Mouse (Mus musculus): Measurements from ENCODE around the gene Dus4l.
A peak's percentile ranks its signal among the peaks of the same experiment; 100 is the strongest.
"Not testable (repeated sequence)": the region's sequence is repeated elsewhere in the genome, so short reads cannot be mapped to it uniquely, and the experiment has no call there.

The Dus4l gene

GRCm38 (mm10) chr12:31654197-31654964 lies at the start of gene Dus4l, which contains the start of gene Cog5:
Gene Dus4l (minus strand): TSS chr12:31654826.
Gene Cog5 (plus strand): TSS chr12:31654869.
- DNase-seq = peak; percentile 99

DNA sequence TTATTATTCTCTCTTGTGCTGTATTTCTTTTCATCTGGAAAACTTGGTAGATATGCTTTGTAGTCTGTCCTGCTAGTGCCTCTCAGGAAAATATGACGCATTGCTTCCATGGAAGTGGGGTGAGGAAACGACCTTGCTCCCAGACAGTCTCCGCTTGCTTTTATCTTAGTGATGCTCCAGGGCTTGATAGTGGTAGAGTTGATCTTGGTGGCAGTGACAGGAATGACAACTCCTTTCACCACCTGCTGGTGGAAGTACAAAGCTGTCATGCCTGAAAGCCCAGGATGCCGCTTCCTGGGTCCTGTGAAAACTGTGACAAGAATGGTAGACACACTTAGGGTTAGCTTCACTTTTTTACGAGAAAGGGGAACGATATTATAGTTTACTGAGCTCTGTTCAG lies 49.3 kb upstream of the Dus4l start:
- DNase-seq = no peak

DNA sequence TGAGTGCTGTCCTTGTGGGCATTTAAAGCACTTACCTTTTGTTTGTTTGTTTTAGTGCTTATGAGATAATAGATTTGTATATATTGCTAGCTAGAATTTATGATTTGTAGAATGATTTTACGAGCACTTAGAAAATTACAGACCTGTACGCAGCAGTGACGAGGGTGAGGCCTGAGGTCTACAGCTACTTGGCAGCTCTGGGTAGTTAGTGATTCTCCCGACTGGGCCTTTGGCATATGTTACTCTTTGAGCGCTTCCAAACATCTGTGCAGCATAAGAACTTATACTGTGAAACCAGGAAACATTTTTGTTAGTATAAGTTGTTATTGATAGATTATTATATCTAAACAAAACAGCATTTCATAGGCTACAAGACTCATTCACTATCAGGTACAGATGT lies 46.8 kb upstream of the Dus4l start:
- no peak for DNase-seq

GRCm38 (mm10) chr12:31700623-31701347 lies 46.2 kb upstream of the Dus4l start:
- no peak for DNase-seq

DNA sequence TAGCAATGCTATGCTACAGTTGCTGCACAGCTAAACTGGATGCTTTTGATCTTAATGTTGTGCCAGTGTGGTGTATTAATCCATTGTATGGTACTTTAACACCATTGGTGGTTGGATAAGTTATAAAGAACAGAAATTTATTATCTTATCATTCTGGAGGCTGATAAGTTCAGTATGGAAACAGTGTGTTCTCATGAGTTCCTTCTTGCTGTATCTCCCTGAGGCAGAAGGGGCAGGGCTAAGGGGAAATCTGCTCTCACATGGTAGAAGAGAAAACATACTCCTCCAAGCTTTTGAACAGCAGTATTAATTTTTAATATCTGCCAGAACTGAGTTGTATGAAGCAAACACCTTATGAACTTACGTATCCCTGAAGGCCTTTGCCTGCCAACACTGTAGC lies 38.7 kb upstream of the Dus4l start:
- no peak for DNase-seq

- no peak for DNase-seq
Observed at GRCm38 (mm10) chr12:31686679-31687078, 32.1 kb upstream of the Dus4l start.

- no peak for DNase-seq
Observed at GRCm38 (mm10) chr12:31667187-31667586, 12.6 kb upstream of the Dus4l start.

GRCm38 (mm10) chr12:31665999-31666398 lies 11.4 kb upstream of the Dus4l start:
- DNase-seq = no peak

GRCm38 (mm10) chr12:31656841-31657240 lies 2.2 kb upstream of the Dus4l start:
- no peak for DNase-seq

- no peak for DNase-seq
Observed at GRCm38 (mm10) chr12:31654965-31655477, 395 bp upstream of the Dus4l start.

DNA sequence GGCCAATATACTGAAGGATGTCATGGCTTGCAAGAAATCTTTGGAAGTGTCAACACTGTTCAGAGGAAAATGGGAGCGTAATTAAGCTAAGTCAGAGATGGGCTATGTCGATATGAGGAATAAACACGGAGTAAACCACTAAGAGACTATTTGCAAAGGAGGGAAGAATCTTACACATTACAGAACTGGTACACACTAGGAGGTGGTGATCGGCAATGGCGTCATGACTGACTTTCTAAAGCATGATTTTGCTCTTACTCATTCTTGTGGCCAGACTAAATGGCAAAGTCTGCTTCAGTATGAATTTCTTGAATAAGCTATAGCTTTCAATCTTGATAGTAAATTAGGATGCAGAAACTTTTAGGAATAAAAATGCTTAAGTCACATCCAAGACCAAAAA lies 1.0 kb downstream of the Dus4l start:
- no peak for DNase-seq

GRCm38 (mm10) chr12:31635240-31635607 lies 19.4 kb downstream of the Dus4l start:
- no peak for DNase-seq

- peak; percentile 78 for DNase-seq
Observed at GRCm38 (mm10) chr12:31634343-31635239, 20.0 kb downstream of the Dus4l start, which contains the start of gene Bcap29. Gene Bcap29 (minus strand): TSS chr12:31634658.

- peak; percentile 33 for DNase-seq
Observed at GRCm38 (mm10) chr12:31633970-31634342, 20.7 kb downstream of the Dus4l start.

- not testable (repeated sequence) for DNase-seq
Observed at GRCm38 (mm10) chr12:31628396-31628795, 26.2 kb downstream of the Dus4l start.

DNA sequence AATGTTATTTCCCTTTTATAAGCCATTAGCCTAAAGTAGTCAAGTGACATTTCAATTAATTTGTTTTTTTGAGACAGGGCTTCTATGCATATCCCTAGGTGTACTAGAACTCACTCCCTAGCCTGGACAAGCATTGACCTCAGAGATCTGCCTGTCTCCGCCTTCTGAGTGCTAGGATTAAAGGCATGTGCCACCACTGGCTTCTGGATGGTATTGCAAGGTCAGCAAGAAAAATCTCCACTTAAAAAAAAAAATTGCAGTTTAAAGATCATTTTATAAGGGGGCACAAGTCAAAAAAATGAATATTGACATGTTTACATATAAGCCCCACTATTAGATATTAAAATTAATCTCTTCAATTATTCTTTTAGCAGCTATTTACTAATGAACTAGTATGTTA lies 29.6 kb downstream of the Dus4l start:
- no peak for DNase-seq

GRCm38 (mm10) chr12:31620106-31620505 lies 34.5 kb downstream of the Dus4l start:
- no peak for DNase-seq

DNA sequence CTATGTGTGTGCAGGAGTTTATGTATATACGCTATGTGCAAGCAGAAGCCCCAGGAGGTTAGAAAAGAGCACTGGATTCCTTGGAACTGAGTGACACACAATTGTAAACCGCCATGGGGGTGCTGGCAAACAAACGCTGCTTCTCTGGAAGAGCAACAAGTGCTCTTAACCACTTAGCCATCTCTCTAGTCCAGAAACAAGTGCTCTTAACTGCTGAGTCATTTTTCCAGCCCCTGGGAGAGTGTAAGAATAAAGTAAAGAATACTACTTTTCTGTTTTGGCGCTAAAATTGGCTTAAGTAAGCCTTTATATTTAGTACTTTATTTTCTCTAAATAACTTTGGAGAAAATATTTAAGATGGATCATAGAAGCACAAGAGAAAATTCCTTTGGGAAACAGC lies 41.3 kb downstream of the Dus4l start:
- DNase-seq = no peak

DNA sequence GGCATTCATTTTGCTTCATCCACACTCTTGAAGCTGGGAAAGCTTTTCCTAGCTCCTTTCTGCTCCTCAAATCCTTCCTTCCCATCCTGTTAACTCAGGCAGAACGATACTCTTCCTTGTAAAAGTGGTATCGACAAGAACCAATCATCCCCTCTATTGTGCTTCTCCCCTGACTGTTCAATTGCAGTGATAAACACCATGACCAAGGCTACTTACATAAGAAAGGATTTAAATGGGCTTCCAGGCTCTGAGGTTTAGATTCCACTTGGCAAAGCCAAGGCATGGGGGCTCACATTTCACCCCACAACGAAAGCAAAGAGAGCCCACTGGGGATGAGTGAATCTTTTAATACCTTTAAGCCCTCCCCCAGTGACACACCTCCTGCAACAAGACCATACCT lies 46.5 kb downstream of the Dus4l start:
- DNase-seq = no peak

- DNase-seq = no peak
Observed at GRCm38 (mm10) chr12:31604894-31605293, 49.7 kb downstream of the Dus4l start.

DNA sequence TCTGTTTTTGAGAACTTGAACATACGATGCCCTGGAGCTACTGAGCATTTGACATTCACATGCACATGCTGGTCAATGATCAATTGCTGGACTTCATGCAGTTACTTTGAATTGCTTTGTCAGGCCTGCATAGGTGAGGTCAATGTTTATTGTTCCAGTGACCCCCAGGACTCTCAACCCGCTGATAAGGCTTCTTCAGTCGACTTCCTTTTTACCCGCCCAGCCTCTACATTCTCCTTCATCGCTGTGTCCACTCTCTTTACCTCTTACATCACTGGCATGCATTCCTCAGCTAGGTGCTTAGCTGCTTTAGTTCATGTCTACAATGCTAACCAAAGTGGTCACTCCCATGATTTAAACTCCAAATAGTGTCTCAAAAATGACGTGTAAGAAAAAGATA lies 51.0 kb downstream of the Dus4l start:
- no peak for DNase-seq

- no peak for DNase-seq
Observed at GRCm38 (mm10) chr12:31594296-31594695, 60.3 kb downstream of the Dus4l start.

GRCm38 (mm10) chr12:31592011-31592410 lies 62.6 kb downstream of the Dus4l start:
- DNase-seq = no peak

Measured in thymus, postnatal 25 days (tissue).